Mouse (Mus musculus) left cerebral cortex, postnatal 14 days (tissue): ENCODE data around the gene Uchl4. TPM values are rescaled to one million over a fixed set of nuclear protein-coding genes. Genes with fewer than 3 reads are reported as not detected.
A peak's percentile ranks its signal among the peaks of the same experiment; 100 is the strongest.
"Not testable (repeated sequence)": the region's sequence is repeated elsewhere in the genome, so short reads cannot be mapped to it uniquely, and the experiment has no call there.

Experiments
- DNase-seq, 2 experiments: peaks; one replicate each; pipeline ENCODE4 v3.0.0; 2021 to 2022; ENCODE audit warnings: low spot score in 2 of 2, mixed read lengths in 1 of 2
- intact Hi-C: fragments of 180-260 bp; cut with DNase I; formaldehyde crosslinking; loops from one replicate; pipeline ENCODE4 v1.15.1; 2025
- long read RNA-seq, 2 experiments: library from polyadenylated mRNA; stranded (forward); transcript quantifications; one replicate each; pipeline ENCODE4 v2.0.0; 2021
- total RNA-seq, 2 experiments: library from RNA; stranded (reverse); gene quantifications; 2 replicates each; pipeline ENCODE4 v1.2.3; 2021

Uchl4 gene
- total RNA-seq = 1 to 10 TPM; 2.2 to 3.2 TPM
- long read RNA-seq, experiment 1 = 0 reads
- long read RNA-seq, experiment 2 = 0 reads

DNA sequence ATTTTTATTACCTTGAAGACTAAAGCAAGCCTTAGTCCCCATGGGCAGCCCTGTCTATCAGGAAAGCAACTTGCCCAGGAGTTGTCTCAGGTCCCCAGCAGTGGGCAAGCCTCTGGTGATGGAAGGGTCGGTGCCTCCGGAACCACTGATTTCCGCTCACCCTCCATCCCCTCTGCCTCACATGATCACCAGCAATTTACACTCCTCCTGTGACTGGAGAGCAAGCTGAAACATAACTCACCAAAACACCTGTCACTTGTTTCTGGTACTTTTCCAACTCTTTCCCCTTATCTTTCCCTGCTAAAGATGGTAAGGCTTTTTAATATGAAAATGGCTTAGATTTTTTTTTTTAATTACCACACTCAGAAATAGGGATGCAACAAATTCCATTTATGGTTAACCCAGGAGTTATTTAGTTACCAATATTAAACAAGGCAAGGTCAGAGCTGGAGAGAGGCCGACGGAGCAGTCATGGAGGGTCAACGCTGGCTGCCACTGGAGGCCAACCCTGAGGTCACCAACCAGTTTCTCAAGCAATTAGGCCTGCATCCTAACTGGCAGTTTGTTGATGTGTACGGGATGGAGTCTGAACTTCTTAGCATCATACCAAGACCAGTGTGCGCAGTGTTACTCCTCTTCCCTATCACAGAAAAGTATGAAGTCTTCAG lies at the start of gene Uchl4:
Gene Uchl4 (plus strand): TSS at position 434 of the 668 bp plus-strand sequence.
- intact Hi-C loops = no loop called here
- no peak for DNase-seq

DNA sequence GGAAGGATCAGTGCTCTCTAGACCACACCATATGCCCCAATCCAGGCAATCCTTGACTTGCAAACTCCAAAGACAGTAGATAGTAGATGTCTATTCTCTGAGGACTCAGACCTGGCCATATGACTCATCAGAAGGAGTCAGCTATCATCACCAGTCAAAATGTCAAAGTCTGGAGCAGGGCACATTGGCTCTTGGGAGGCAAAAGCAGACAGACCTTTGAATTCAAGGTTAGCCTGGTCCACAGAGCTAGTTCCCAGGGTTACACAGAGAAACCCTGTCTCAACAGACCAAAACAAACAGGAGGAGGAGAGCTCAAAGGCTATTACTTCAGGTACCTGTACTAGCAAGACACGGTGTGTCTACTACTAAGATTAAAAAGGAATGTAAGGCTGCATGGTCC lies 41.1 kb upstream of the Uchl4 start:
- intact Hi-C loops = no loop called here
- DNase-seq = no peak

GRCm38 (mm10) chr9:64195554-64195953 lies 39.4 kb upstream of the Uchl4 start:
- peak; percentile 69 to 78 for DNase-seq
- intact Hi-C loops = loop anchor here (5.0 kb wide), 1 partner anchor 57 kb away; the partner anchor contains the start of gene Map2k1

DNA sequence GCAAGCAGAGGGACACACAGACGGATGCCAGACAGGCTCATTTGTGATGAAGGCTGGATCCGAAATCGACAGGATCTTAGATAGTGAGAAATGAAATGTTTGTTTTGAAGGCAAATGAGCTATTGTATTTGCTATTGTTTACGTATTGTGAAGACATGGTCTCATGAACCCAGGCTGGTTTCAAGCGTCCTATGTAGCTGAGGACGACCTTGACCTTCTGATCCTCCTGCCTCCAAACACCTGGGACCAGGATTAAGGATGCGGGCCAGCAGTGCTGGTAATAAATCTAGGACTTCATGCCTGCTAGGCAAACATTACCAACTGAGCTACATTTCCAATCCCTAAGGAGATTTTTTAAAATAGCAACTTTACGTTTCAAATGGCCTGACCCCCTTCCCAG lies 37.5 kb upstream of the Uchl4 start:
- intact Hi-C loops = loop anchor here (5.0 kb wide), 1 partner anchor 55 kb away; the partner anchor contains the start of gene Map2k1

GRCm38 (mm10) chr9:64198068-64198762 lies 36.8 kb upstream of the Uchl4 start:
- DNase-seq = no peak
- intact Hi-C loops = loop anchor here (5.0 kb wide), 1 partner anchor 54 kb away; the partner anchor contains the start of gene Map2k1

More for the DNA sequence above, 37.5 kb upstream of the Uchl4 start:
- no peak for DNase-seq

- DNase-seq = not testable (repeated sequence)
- intact Hi-C loops = loop anchor here (5.0 kb wide), 1 partner anchor 53 kb away; the partner anchor contains the start of gene Map2k1
Observed at GRCm38 (mm10) chr9:64198763-64199418, 36.1 kb upstream of the Uchl4 start.

DNA sequence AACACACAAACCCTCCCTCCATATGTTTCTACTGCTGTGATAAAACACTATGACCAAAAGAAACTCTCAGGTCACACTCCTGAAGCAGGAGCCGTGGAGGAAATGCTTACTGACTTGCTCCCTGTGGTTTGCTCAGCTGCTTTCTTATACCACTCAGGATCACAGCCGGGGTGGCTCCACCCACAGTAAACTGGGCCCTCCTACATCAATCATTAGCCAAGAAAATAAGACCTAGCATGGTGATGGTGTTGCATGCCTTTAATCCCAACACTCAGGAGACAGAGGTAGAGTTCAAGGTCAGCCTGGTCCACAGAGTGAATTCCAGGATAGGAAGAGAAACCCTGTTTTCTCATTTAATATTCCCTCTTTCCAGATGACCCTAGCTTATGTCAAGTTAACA lies 35.1 kb upstream of the Uchl4 start:
- DNase-seq = no peak
- intact Hi-C loops = loop anchor here (5.0 kb wide), 1 partner anchor 52 kb away; the partner anchor contains the start of gene Map2k1

DNA sequence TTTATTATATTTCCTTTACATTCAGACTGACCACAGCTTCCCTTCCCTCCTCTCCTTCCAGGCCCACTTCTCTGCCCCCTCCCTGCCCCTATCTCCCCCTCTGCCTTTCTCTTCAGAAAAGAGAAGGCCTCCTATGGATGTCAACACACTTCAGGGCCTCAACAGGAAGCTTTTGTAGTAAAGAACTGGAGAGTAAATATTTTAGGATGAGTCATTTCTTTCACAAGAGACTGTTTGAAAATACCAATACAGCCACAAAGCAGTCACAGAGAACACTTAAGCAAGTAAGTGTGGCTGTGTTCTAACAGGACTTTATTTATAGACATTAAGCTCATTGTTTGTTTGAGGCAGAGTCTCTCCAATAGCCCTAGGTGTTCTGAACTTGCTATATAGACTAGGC lies 32.7 kb upstream of the Uchl4 start:
- no peak for DNase-seq
- intact Hi-C loops = no loop called here

DNA sequence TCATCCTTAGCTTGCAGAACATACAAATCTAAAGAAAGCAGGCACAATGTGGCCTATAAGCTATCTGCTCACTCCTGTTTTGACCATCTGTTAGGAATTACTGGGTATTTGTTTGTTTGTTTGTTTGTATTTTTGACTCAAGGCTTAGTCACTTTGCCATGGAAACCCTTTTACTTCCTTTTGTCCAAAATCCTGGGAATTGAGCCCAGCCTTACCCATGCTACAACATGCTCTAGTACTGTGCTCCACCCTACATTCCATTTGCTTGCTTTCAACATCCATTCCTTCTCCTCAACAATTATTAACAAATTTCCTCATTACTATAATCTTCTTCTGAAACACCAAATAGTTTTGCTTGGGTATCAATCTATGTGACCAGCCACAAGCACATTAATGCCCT lies 32.1 kb upstream of the Uchl4 start:
- intact Hi-C loops = no loop called here

DNA sequence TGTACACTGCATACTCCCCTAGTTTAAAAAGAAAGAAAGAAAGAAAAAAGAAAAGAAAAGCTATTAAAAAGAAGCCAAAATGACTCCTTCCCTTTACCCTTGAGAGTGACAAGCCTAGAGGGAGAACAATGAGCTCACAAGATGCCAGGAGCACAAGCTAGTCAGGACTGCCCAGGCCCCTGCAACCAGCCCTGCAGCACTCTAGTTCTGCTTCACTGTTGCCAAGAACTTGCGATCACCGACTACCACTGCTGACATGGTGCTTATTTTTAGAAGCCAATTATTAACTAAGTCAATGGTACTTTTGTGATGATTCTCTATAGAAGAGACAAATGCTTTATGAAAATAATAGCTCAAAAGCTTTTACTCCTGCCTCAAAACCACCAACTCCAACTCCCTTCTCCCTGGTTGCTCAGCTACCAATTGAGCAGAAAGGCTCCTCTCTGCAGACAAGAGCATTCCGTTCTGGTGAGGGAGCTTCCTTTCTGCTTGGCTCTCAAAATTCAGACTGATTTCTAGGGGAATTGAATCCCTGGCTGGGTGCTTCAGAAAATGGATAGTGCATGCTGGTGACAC lies 27.4 kb upstream of the Uchl4 start:
- intact Hi-C loops = no loop called here
- peak in 1 of 2 experiments; percentile 32 for DNase-seq

More for the DNA sequence above, 32.1 kb upstream of the Uchl4 start:
- no peak for DNase-seq

GRCm38 (mm10) chr9:64214452-64214851 lies 20.5 kb upstream of the Uchl4 start:
- no peak for DNase-seq
- intact Hi-C loops = no loop called here

DNA sequence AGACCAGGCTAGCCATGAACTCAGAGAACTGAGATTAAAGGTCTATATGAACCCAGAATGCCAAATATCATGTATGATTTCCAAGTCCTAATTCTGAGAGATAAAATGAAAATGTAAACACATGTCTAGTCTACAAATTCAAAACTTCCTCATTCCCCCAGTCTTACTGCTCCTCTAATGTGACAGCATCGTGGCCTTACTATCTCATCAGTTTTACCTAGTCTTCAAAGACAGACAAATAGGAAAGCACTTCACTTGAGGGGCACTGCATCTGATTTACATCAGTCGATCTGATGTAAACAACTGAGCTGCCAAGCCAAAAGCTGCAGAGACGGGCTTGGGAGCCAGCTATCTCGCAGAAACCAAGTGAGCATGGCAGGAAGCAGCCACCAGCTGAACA lies 18.9 kb upstream of the Uchl4 start:
- DNase-seq = no peak
- intact Hi-C loops = loop anchor here (5.0 kb wide), 1 partner anchor 36 kb away; the partner anchor contains the start of gene Map2k1

DNA sequence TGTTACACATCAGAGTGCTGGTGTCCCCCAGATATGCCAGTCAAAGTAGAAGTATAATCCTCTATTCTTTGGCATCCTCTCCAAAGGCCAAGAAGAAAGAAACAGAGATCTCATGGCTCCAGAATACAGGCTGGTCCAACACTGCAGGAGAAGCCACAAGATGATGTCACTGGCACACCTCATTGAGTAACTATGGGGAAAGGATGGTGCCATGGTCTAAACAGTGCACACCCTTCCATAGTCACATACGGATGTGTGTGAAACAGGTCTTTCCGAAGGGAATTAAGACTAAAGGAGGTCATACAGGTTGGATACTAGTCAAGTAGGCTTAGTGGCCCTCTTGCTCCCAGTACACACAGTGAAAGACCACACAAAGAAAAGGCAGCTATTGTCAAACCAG lies 18.4 kb upstream of the Uchl4 start:
- intact Hi-C loops = loop anchor here (5.0 kb wide), 1 partner anchor 36 kb away; the partner anchor contains the start of gene Map2k1
- no peak for DNase-seq

DNA sequence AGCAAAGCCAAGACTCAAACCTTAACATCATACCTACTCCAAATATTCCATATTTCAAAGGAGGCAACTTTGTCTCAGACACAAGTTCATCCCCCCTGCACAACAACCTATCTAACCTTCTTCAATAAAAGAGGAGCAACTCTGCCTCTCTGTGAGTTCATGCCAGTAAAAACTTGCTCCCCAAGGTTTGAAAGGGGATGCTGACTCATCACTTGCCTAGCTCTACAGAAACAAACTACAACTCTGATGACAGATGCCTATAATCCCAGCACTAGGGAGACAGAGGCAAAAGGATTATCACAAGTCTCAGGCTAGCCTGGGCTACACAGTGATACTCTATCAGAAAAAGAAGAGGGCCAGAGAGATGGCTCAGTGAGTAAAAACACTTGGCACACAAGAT lies 17.1 kb upstream of the Uchl4 start:
- intact Hi-C loops = loop anchor here (5.0 kb wide), 1 partner anchor 34 kb away; the partner anchor contains the start of gene Map2k1
- no peak for DNase-seq

- intact Hi-C loops = loop anchor here (5.0 kb wide), 1 partner anchor 33 kb away; the partner anchor contains the start of gene Map2k1
Observed at GRCm38 (mm10) chr9:64219305-64219704, 15.7 kb upstream of the Uchl4 start.

GRCm38 (mm10) chr9:64219772-64220420 lies 15.1 kb upstream of the Uchl4 start:
- DNase-seq = no peak
- intact Hi-C loops = loop anchor here (5.0 kb wide), 1 partner anchor 32 kb away; the partner anchor contains the start of gene Map2k1

More at GRCm38 (mm10) chr9:64219305-64219704, 15.7 kb upstream of the Uchl4 start:
- peak in 1 of 2 experiments; percentile 59 for DNase-seq

DNA sequence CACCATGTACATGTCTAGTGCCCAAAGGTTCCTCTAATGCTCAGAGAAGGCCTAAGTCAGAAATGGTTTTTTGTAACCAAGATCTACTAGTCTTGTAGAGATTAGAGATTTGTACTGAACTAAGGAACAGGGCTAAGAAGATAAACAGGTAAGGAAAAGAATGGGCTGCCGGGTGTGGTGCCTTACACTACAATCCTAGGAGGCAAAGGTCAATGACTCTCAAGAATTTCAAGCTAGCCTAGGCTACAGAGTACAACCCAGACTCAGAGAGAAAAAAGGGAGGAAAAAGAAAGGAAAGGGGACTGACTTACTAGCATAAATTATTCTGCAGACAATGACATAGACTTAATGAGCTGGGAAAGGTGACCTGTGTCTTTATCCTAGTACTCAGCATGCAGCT lies 14.4 kb upstream of the Uchl4 start:
- intact Hi-C loops = no loop called here

DNA sequence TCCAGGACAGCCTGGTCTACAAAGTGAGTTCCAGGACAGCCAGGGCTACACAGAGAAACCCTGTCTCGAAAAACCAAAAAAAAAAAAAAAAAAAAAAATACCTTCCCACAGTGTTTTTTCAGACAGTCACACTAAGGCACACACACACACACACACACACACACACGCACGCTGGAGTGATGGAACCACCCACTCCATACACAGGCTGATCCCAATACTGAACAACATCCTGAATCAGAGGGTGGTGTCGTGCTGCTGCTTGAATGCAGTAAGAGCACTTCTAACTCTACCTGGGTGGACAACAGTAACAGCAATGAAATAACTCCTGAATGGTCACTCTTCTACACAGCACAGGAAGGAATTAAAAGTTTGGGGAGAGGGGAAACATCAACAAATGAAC lies 13.5 kb upstream of the Uchl4 start:
- DNase-seq = peak; percentile 46 to 78
- intact Hi-C loops = no loop called here

More for the DNA sequence above, 14.4 kb upstream of the Uchl4 start:
- no peak for DNase-seq

DNA sequence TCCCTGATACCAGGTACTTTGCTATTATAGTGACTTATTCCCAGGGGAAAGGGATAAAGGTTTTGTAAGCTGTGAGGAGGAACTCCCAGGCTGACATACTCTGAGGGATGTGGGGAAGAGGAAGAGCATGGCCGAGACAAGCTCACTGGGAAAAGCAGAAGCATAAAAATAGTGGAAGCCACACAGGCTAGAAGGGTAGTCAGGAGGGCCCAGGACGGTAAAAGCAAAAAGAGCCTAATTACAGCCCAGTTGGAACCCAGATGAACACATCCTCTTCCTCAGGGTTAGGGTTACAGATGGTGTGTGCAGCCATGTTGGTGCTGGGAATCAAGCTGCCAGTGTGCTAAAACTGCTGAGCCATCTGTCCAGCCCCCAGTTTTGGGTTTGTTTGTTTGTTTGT lies 12.9 kb upstream of the Uchl4 start:
- DNase-seq = no peak
- intact Hi-C loops = no loop called here
